Mouse (Mus musculus) heart, embryonic 15.5 days (tissue): ENCODE measurements around the gene Arid4a. TPM values are rescaled to one million over a fixed set of nuclear protein-coding genes. Genes with fewer than 3 reads are reported as not detected.

ENCODE experiments used
- ATAC-seq: fragments of 200-750 bp; cut with Nextera tagmentation; replicated peaks from 2 replicates; pipeline ENCODE4 v1.8.0; 2017; ENCODE audit warnings: low read depth, moderate TSS enrichment; ENCODE audit not compliant: insufficient number of reproducible peaks, insufficient read depth, low FRiP score
- H3K27ac ChIP-seq: fragments of 300-500 bp; sonication (generic); 2 replicates; pipeline ENCODE4 v1.5.1; 2015; ENCODE audit warnings: mild to moderate bottlenecking, inconsistent platforms
- H3K27me3 ChIP-seq: fragments of 300-500 bp; sonication (generic); 2 replicates; pipeline ENCODE4 v1.6.1; 2015; ENCODE audit warnings: inconsistent platforms
- H3K36me3 ChIP-seq: fragments of 300-500 bp; sonication (generic); 2 replicates; pipeline ENCODE4 v1.6.1; 2015; ENCODE audit warnings: mild to moderate bottlenecking, inconsistent platforms
- H3K4me1 ChIP-seq: fragments of 300-500 bp; sonication (generic); replicated peaks from 2 replicates; pipeline ENCODE4 v1.6.1; 2015; ENCODE audit warnings: inconsistent platforms
- H3K4me2 ChIP-seq: fragments of 300-500 bp; sonication (generic); 2 replicates; pipeline ENCODE4 v1.6.1; 2015; ENCODE audit warnings: inconsistent platforms, mild to moderate bottlenecking, moderate library complexity
- H3K4me3 ChIP-seq: fragments of 300-500 bp; sonication (generic); 2 replicates; pipeline ENCODE4 v1.5.1; 2015; ENCODE audit warnings: mild to moderate bottlenecking, inconsistent platforms
- H3K9ac ChIP-seq: fragments of 300-500 bp; sonication (generic); 2 replicates; pipeline ENCODE4 v1.6.1; 2015; ENCODE audit warnings: mild to moderate bottlenecking, inconsistent platforms
- H3K9me3 ChIP-seq: fragments of 300-500 bp; sonication (generic); replicated peaks from 2 replicates; pipeline ENCODE4 v1.6.1; 2016; ENCODE audit warnings: inconsistent platforms
- WGBS: fragments of 180-500 bp; shearing (Covaris S2); methylation state at CpG from one replicate; pipeline ENCODE4 v1.1.7; 2015; ENCODE audit warnings: mixed read lengths; 5-methylcytosine and 5-hydroxymethylcytosine counted together
- polyA plus RNA-seq: library from polyadenylated mRNA; unstranded; fragments of >200 nt; fragmentation: Nextera tagmentation; extraction: Ambion mirVana; gene quantifications from 2 replicates; pipeline ENCODE4 v1.2.1, GENCODE M21; 2015

Gene Arid4a
- polyA plus RNA-seq, 1 experiment from 2014 or later: 25.4 TPM

DNA sequence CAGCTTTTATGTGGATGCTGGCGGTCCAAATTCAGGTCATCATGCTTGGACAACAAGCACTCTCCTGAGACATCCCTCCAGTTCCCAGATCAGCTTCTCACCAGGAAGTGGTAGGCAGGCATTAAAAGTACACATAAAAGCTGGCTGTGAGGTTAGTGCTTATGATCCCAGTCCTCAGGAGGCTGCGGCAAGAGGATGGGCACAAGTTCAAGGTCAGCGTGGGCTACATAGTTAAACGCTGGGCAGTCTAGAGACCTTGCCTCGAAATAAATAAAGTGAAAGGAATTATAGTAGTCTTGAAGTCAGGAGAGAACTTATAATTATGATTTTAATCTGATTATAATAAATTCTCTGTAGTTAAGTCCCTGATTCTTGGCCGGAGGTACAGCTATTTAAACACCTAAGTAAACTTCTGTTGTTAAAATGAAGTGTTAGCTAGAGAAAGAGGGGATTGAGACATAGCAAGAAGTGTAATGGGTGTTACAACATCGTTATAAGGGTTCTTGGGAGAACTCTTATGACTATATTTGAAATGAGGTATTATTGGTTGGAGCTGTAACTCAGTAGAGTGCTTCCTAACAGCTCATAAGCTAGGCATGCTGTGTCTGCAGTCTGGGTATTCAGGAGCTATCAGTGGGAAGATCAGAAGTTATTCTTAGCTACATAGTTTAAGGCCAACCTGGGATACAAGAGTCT, 30.8 kb upstream of the Arid4a start:
- Histone ChIP-seq H3K4me2 (no peak overlapping the region), H3K4me1 (no peaks in the 10 kb centered on the region), H3K27ac (no peak overlapping the region), H3K9ac (no peak overlapping the region), H3K4me3 (no peak overlapping the region), H3K36me3 (peaks cover 75% of the 10 kb centered on the region), H3K9me3 (no peaks in the 10 kb centered on the region), H3K27me3 (no peaks in the 10 kb centered on the region)
- ATAC-seq: no peak
- WGBS: 91% methylated on average over 7 of the region's 7 CpGs

DNA sequence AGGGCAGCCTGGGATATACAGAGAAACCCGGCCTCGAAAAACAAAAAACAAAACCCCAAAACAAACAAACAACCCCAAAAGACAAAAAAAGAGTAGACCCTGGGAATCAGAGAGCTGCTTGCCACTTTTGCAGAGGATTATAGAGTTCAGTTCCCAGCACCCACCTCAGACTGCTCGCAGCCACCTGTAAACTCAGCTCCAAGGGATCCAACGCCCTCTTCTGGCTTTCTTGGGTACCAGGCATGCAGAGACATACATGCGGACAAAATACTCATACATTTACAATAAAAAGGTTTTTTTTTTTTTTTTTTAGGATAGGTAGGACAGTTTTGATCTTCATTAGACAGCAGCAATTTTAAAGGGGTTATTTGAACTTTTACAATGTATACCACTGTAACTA, 18.6 kb upstream of the Arid4a start:
- Histone ChIP-seq H3K4me3 (no peak overlapping the region), H3K9ac (no peak overlapping the region), H3K27me3 (no peaks in the 10 kb centered on the region), H3K9me3 (no peaks in the 10 kb centered on the region), H3K27ac (no peak overlapping the region), H3K4me2 (no peak overlapping the region), H3K36me3 (peaks cover 42% of the 10 kb centered on the region), H3K4me1 (peaks cover 18% of the 10 kb centered on the region)
- WGBS: 89% methylated on average over 5 of the region's 5 CpGs
- no peak for ATAC-seq

- H3K4me2 ChIP-seq: peak overlapping the region; percentile 3
- H3K36me3 ChIP-seq: peaks cover 30% of the 10 kb centered on the region
- H3K9ac ChIP-seq: no peak overlapping the region
- ATAC-seq: no peak
- H3K27me3 ChIP-seq: no peaks in the 10 kb centered on the region
- H3K4me3 ChIP-seq: peak overlapping the region; percentile 0; the same call in 1 of the 2 replicates
- peak overlapping the region; percentile 54 for H3K27ac ChIP-seq
- 26% methylated on average over 5 of the region's 5 CpGs for WGBS
- H3K9me3 ChIP-seq: no peaks in the 10 kb centered on the region
- H3K4me1 ChIP-seq: peaks cover 18% of the 10 kb centered on the region
Measured at GRCm38 (mm10) chr12:70999423-70999903, 16.3 kb upstream of the Arid4a start.

DNA sequence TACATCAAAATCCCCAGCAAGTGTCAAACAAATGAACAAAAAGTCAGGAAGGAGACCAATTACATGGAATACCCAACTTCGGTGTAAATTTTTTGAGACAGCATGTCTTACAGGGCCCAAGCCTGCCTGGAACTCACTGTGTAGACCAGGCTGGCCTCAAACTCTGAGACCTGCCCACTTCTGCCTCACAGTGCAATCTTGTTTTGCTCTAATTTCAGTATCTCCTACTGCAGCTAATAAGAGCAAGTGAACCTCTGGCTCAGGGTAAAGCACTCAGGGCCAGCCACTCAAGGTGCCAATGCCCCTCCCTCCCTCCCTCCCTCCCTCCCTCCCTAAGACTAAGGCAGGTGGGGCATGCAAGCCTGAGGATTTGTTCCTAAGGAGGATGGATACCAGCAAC, 15.4 kb upstream of the Arid4a start:
- peaks cover 29% of the 10 kb centered on the region for H3K36me3 ChIP-seq
- H3K27me3 ChIP-seq: no peaks in the 10 kb centered on the region
- WGBS: 78% methylated on average over 1 of the region's 1 CpGs
- H3K4me2 ChIP-seq: no peak overlapping the region
- peak overlapping the region; percentile 54; the same call in 1 of the 2 replicates for H3K27ac ChIP-seq
- ATAC-seq: no peak
- no peaks in the 10 kb centered on the region for H3K9me3 ChIP-seq
- no peak overlapping the region for H3K4me3 ChIP-seq
- H3K9ac ChIP-seq: no peak overlapping the region
- H3K4me1 ChIP-seq: peaks cover 21% of the 10 kb centered on the region

DNA sequence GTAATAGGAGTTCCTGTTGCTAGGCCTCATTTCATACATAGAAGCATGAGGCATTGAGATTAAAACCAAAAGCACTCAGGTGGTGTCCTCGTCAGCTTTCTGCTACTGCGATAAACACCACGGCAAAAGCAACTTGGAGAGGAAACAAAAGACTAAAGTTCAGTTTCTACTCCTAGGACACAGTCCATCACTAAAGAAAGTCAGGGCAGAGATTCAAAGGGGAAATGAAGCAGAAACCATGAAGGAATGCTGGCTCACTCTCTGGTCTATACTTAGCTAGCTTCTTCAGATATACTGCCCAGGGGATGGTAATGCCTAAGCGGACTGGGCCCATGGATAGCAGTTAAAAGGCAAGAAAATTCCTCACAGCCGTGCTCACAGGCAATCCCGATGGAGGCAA, 14.3 kb upstream of the Arid4a start:
- Histone ChIP-seq H3K9me3 (no peaks in the 10 kb centered on the region), H3K4me3 (no peak overlapping the region), H3K4me1 (peaks cover 27% of the 10 kb centered on the region), H3K4me2 (no peak overlapping the region), H3K9ac (no peak overlapping the region), H3K36me3 (peaks cover 29% of the 10 kb centered on the region), H3K27ac (0 out of 2 replicates have a peak overlapping the region, but pooled peaks have one; percentile 11), H3K27me3 (no peaks in the 10 kb centered on the region)
- 68% methylated on average over 6 of the region's 6 CpGs for WGBS
- no peak for ATAC-seq

DNA sequence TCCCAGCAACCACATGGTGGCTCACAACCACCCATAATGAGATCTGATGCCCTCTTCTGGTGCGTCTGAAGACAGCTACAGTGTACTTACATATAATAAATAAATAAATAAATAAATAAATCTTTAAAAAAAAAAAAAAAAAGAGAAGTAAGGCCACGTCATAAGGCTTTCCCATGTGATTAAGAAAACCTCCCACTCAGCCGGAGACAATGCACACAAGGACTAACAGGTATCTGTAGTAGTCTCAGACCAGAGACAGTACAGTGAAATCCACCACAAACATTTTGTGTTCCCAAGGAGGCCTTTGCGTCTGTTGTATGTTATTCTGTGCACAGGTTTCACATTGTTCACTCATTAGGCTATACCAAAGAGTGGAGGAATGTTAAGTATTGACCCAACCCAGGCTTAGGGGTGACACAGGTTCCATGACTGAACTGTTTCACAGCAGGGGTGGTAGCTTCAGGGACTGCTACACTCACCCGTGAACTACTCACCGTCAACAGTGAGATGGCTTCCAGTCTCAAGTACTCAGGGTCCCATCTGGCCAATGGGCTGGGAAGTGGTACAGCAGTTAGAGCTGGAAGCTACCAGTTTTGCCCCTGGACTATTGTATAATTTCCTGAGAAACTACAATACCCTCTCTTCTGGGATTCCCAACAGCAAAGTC, 11.9 kb upstream of the Arid4a start:
- 94% methylated on average over 5 of the region's 6 CpGs for WGBS
- Histone ChIP-seq H3K36me3 (peaks cover 45% of the 10 kb centered on the region), H3K4me2 (no peak overlapping the region), H3K9me3 (no peaks in the 10 kb centered on the region), H3K9ac (no peak overlapping the region), H3K27me3 (no peaks in the 10 kb centered on the region), H3K4me1 (peaks cover 32% of the 10 kb centered on the region), H3K4me3 (no peak overlapping the region), H3K27ac (no peak overlapping the region)
- no peak for ATAC-seq

DNA sequence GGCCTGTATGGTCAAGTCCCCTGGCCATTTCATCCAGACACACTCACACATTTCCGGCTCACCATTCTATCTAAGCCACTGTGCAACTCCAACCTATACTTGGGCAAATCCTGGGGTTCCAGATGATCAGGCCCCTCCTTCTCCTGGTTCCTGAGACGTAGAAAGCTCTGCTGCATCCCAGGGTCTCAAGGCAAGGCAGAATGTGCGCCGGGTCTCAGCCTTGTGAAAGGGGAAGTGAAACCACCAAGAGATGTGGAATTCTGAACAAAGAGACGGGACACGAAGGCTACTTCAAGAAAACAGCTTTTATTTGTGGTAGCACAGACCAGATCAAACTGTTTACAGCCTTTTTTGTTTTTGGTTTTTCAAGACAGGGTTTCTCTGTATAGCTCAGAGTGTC, 9.6 kb upstream of the Arid4a start:
- H3K4me2 ChIP-seq: no peak overlapping the region
- ATAC-seq: no peak
- no peak overlapping the region for H3K4me3 ChIP-seq
- H3K9ac ChIP-seq: no peak overlapping the region
- H3K4me1 ChIP-seq: peaks cover 26% of the 10 kb centered on the region
- no peaks in the 10 kb centered on the region for H3K9me3 ChIP-seq
- H3K27ac ChIP-seq: no peak overlapping the region
- WGBS: 87% methylated on average over 6 of the region's 6 CpGs
- H3K36me3 ChIP-seq: peaks cover 54% of the 10 kb centered on the region
- no peaks in the 10 kb centered on the region for H3K27me3 ChIP-seq

GRCm38 (mm10) chr12:71006901-71007300, 8.9 kb upstream of the Arid4a start:
- Histone ChIP-seq H3K36me3 (peaks cover 54% of the 10 kb centered on the region), H3K9ac (no peak overlapping the region), H3K9me3 (no peaks in the 10 kb centered on the region), H3K27ac (no peak overlapping the region; the same call in 1 of the 2 replicates), H3K4me3 (no peak overlapping the region), H3K4me2 (no peak overlapping the region), H3K27me3 (no peaks in the 10 kb centered on the region), H3K4me1 (peaks cover 25% of the 10 kb centered on the region)
- ATAC-seq: no peak
- WGBS: 55% methylated on average over 7 of the region's 7 CpGs

- peaks cover 54% of the 10 kb centered on the region for H3K36me3 ChIP-seq
- H3K27ac ChIP-seq: 0 out of 2 replicates have a peak overlapping the region, but pooled peaks have one; percentile 29
- peaks cover 45% of the 10 kb centered on the region for H3K4me1 ChIP-seq
- no peak overlapping the region for H3K4me2 ChIP-seq
- 31% methylated on average over 4 of the region's 4 CpGs for WGBS
- ATAC-seq: peak; percentile 64; the same call in 1 of the 2 replicates
- no peaks in the 10 kb centered on the region for H3K27me3 ChIP-seq
- H3K9ac ChIP-seq: no peak overlapping the region
- no peaks in the 10 kb centered on the region for H3K9me3 ChIP-seq
- H3K4me3 ChIP-seq: no peak overlapping the region
Measured at GRCm38 (mm10) chr12:71009769-71010168, 6.0 kb upstream of the Arid4a start.

- Histone ChIP-seq H3K4me2 (peak overlapping the region; percentile 61), H3K9me3 (no peaks in the 10 kb centered on the region), H3K4me3 (peak overlapping the region; percentile 88), H3K27ac (peak overlapping the region; percentile 100), H3K27me3 (no peaks in the 10 kb centered on the region), H3K9ac (peak overlapping the region; percentile 87), H3K36me3 (peaks cover 19% of the 10 kb centered on the region), H3K4me1 (peaks cover 30% of the 10 kb centered on the region)
- peak; percentile 67; the same call in 1 of the 2 replicates for ATAC-seq
- under 1% methylated on average over 31 of the region's 32 CpGs for WGBS
Measured at GRCm38 (mm10) chr12:71014845-71015362, 886 bp upstream of the Arid4a start.

DNA sequence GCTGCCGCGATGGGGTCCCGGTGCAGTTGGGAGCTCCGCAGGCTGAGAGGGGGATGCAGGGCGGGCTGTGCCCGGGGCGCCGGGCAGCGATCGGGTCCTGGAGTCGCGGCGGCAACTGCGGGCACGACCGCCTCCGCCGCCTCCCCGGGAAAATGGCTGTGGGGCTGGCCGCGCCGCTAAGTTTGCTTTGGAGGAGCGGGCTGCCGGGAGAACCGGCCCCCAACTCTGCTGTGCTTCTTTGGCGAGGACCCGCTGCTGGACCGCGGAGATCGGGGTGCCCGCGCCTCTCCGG, 367 bp downstream of the Arid4a start:
- 0% methylated on average over 33 of the region's 33 CpGs for WGBS
- Histone ChIP-seq H3K27ac (peak overlapping the region; percentile 97), H3K9ac (peak overlapping the region; percentile 75), H3K27me3 (no peaks in the 10 kb centered on the region), H3K4me3 (peak overlapping the region; percentile 88), H3K36me3 (peaks cover 24% of the 10 kb centered on the region), H3K4me2 (peak overlapping the region; percentile 62), H3K4me1 (peaks cover 27% of the 10 kb centered on the region), H3K9me3 (no peaks in the 10 kb centered on the region)
- ATAC-seq: no peak; the same call in 1 of the 2 replicates
